Mouse (Mus musculus) yolk sac, embryonic 10.5 days (tissue): ENCODE measurements around the gene Aif1.

Experiments
- DNase-seq: peaks from one replicate; pipeline ENCODE4 v3.0.0-alpha.2; 2017; ENCODE audit warnings: low spot score

Gene Aif1

GRCm38 (mm10) chr17:35194844-35195630 is 19.2 kb upstream of the Aif1 start:
- no peak for DNase-seq

GRCm38 (mm10) chr17:35193881-35194843 is 18.3 kb upstream of the Aif1 start, which contains the start of gene Ltb:
TSS of gene Ltb (plus strand) at chr17:35194439.
- DNase-seq, result no peak

GRCm38 (mm10) chr17:35192924-35193323 is 17.1 kb upstream of the Aif1 start:
- no peak for DNase-seq

DNA sequence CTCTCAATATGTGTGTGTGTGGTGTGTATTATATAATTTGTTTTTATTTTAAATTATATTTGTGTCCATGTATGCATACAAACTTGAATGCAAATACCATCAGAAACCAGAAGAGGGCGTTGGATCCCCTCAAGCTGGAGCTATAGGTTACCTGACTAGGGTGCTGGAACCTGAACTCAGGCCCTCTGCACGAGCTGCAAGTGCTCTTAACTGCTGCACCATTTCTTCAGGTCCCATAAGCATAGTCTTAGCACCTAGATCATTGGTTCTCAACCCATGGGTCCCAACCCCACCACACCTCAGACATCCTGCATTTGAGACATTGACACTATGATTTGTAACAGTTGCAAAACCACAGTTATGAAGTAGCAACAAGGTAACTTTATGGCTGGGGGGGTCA is 15.9 kb upstream of the Aif1 start:
- no peak for DNase-seq

- no peak for DNase-seq
These were observed 14.2 kb upstream of the Aif1 start for GRCm38 (mm10) chr17:35190096-35190495.

DNA sequence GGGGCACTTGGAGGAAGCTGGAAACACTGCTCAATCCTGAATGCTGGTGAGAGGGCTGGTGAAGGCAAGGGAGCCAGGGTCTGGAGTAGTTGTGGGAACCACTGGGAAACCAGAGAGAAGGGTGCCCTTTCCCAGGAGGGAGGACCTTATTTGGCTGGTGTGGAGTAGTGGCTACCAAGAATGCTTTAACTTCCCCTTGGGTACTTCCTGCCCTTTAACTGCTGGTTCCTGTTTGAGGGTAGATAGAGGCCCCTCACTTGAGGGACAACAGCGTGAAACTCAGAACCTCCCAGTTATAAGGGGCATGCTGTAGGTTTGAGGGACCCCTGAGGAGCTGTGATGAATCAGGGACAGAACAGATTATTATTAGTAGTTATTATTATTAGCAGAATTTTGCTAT is 13.3 kb upstream of the Aif1 start:
- DNase-seq, result no peak

GRCm38 (mm10) chr17:35187959-35188610 is 12.2 kb upstream of the Aif1 start, which contains the start of gene Lst1:
TSS of gene Lst1 (minus strand) at chr17:35188439.
- no peak for DNase-seq

- DNase-seq, result no peak
These were observed 11.5 kb upstream of the Aif1 start for GRCm38 (mm10) chr17:35187345-35187744.

- peak; percentile 38 for DNase-seq
These were observed 10.8 kb upstream of the Aif1 start for GRCm38 (mm10) chr17:35186681-35187080.

GRCm38 (mm10) chr17:35185639-35186611 is 10.1 kb upstream of the Aif1 start:
- peak; percentile 68 for DNase-seq

DNA sequence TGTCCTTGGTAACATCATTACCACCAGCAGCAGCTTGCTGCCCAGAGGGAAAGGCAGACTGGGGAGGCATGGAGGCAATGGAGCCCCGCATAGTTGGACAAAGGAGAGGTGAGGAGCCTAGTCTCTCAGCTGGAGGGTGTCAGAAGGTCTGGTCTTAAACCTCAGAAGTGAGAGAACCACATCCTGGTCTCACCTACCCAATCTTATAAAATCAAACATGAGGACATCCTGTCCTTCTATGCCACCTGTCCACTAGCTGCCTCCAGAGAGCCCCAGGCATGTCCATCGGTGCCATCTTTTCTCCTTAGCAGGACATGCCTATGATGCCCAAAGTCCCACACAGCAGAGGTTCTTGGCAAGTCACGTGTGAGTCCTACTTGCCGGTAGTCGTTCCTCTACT is 4.2 kb upstream of the Aif1 start:
- DNase-seq, result no peak

- DNase-seq, result peak; percentile 55
These were observed 2.7 kb upstream of the Aif1 start for GRCm38 (mm10) chr17:35178528-35178927.

DNA sequence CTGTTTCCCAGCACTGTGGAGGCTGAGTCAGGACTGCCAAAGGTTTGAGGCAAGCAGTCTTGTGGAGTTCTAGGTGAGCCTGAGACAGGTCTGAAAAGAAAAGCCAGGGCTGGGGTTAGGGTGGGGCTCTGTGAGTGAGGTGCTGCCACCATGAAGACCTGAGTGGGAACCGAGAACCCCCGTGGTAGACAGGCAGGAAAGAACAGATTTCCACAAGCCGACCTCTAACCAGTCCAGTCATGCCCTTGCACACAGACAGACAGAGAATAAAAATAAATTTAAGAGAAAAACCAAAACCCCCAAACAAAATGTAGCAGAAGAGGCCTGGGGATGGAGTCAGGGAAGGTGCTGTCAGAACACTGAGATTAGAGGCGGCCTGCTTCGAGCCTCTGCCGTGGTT is 486 bp downstream of the Aif1 start:
- no peak for DNase-seq

DNA sequence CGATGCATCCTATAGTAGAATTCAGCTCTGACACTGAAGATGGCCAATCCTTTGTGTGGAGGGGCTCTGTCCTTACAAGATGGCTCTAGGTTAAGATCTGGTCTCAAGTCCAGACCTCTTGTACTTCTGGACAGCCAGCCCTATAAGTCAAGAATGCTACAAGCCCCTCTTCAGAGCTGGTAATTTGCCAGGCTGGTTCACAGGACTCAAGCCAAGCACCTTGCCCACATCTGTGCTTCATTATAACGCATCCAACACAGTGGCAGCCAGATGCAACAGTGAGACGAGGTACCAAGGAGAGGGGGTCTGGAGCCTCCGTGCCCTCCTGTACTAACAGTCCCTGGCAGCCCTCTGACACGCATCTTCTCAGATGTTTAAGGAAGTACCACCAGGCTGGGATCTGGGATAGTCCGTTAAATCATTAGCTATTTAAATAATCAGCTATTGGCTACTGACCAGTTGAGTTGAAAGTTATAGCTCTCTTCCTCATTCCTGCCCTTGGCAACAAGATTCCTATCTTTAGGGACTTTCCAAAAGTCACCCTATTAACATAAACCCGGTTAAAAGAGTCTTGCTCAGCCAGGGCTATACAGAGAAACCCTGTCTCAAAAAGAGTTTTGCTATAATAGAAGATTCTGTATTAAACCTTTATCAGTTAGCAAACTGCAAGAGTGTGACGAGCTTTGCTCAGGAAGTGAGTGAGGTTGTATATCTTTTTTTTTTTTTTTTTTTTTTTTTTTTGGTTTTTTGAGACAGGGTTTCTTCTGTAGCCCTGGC is 1.5 kb downstream of the Aif1 start:
- no peak for DNase-seq

GRCm38 (mm10) chr17:35173329-35173728 is 2.5 kb downstream of the Aif1 start:
- no peak for DNase-seq

DNA sequence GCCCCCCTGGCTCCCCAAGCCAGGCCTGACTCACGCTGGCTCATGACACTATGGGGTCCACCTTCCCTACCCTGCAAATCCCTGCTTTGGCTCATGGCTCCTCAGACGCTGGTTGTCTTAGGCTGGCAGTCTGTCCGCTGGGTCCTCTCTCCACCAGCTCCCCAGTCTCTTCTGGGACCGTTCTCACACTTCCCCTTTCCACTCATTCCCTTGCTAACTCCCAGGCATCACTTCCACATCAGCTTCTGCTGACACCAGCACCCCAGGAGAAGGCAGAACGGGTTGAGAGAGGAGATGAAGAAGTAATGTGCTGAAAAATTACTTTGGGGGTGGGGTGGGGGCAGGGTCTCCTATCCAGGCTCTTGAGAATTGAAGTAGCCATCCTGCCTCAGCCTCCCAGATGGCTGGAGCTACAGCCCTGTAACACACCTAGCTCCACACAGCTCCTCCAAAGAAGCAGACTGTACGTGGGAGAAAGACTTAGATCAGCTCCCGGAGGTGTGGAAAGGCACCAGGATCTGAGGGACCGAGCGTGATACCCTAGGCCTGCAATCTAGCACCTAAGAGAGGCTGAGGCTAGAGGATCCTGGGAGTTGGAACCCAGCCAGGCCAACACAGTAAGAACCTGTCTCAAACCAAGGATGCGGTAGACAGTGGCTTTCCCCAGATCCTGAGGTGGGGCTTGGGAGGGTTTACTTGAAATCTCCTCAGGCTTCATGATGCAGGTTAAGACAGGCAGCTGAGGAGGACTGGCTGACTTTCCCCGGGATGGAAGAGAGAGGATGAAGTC is 3.2 kb downstream of the Aif1 start:
- no peak for DNase-seq

- no peak for DNase-seq
These were observed 7.2 kb downstream of the Aif1 start for GRCm38 (mm10) chr17:35168541-35169207.

- no peak for DNase-seq
These were observed 8.1 kb downstream of the Aif1 start for GRCm38 (mm10) chr17:35167794-35168193.
